Mouse (Mus musculus) stomach, postnatal 0 days (tissue): ENCODE results near the gene Olfr1341. TPM values are rescaled to one million over a fixed set of nuclear protein-coding genes. Genes with fewer than 3 reads are reported as not detected.

Experiments used
- ATAC-seq: fragments of 200-750 bp; cut with Nextera tagmentation; 2 replicates; pipeline ENCODE4 v1.8.0; 2017; ENCODE audit not compliant: low FRiP score, low TSS enrichment
- DNase-seq: peaks from one replicate; pipeline ENCODE4 v3.0.0-alpha.2; 2016; ENCODE audit warnings: low spot score
- H3K27ac ChIP-seq: fragments of 300-500 bp; sonication (generic); replicated peaks from 2 replicates; pipeline ENCODE4 v1.5.1; 2014; ENCODE audit warnings: mild to moderate bottlenecking, control low read depth
- H3K27me3 ChIP-seq: fragments of 300-500 bp; sonication (generic); 2 replicates; pipeline ENCODE4 v1.6.1; 2014; ENCODE audit warnings: low read length; ENCODE audit not compliant: control insufficient read depth, insufficient read depth
- H3K36me3 ChIP-seq: fragments of 300-500 bp; sonication (generic); 2 replicates; pipeline ENCODE4 v1.6.1; 2014; ENCODE audit warnings: low read length, mixed read lengths; ENCODE audit not compliant: control insufficient read depth, insufficient read depth
- H3K4me1 ChIP-seq: fragments of 300-500 bp; sonication (generic); replicated peaks from 2 replicates; pipeline ENCODE4 v1.6.1; 2014; ENCODE audit warnings: antibody characterized with exemption; ENCODE audit not compliant: control insufficient read depth, insufficient read depth
- H3K4me2 ChIP-seq: fragments of 300-500 bp; sonication (generic); replicated peaks from 2 replicates; pipeline ENCODE4 v1.6.1; 2014; ENCODE audit warnings: low read depth, mild to moderate bottlenecking, control low read depth, moderate library complexity
- H3K4me3 ChIP-seq: fragments of 300-500 bp; sonication (generic); 2 replicates; pipeline ENCODE4 v1.5.1; 2014; ENCODE audit warnings: low read depth, low read length, control low read depth
- H3K9ac ChIP-seq: fragments of 300-500 bp; sonication (generic); 2 replicates; pipeline ENCODE4 v1.6.1; 2014; ENCODE audit warnings: mild to moderate bottlenecking, low read length, control low read depth, mixed read lengths
- H3K9me3 ChIP-seq: fragments of 300-500 bp; sonication (generic); 2 replicates; pipeline ENCODE4 v1.6.1; 2016; ENCODE audit warnings: low read length; ENCODE audit not compliant: control insufficient read depth
- CTCF ChIP-seq: IDR thresholded peaks from 2 replicates; pipeline ENCODE4 v1.5.1; 2016; ENCODE audit warnings: antibody characterized with exemption, low read depth, mild to moderate bottlenecking, moderate library complexity
- EP300 ChIP-seq: optimal IDR thresholded peaks from 2 replicates; pipeline ENCODE3; 2016; ENCODE audit warnings: antibody characterized with exemption
- WGBS: fragments of 180-500 bp; shearing (Covaris S2); extraction: QIAGEN DNeasy Blood & Tissue Kit; methylation state at CpG from one replicate; pipeline ENCODE4 v1.1.7; 2014; 5-methylcytosine and 5-hydroxymethylcytosine counted together
- polyA plus RNA-seq: library from polyadenylated mRNA; unstranded; fragments of >200 nt; fragmentation: Nextera tagmentation; extraction: Ambion mirVana; gene quantifications from 2 replicates; pipeline ENCODE4 v1.2.1, GENCODE M21; 2015

Gene Olfr1341
- polyA plus RNA-seq, 1 experiment from 2014 or later, result not detected

GRCm38 (mm10) chr4:118741881-118742280, 38.6 kb downstream of the Olfr1341 start:
- H3K9me3 ChIP-seq, result no peaks in the 10 kb centered on the region
- H3K9ac ChIP-seq, result no peak overlapping the region
- no peak overlapping the region for H3K4me3 ChIP-seq
- TF ChIP-seq EP300 (no peak), CTCF (no peak)
- no peaks in the 10 kb centered on the region for H3K36me3 ChIP-seq
- WGBS, result 12% methylated on average over 16 of the region's 16 CpGs
- H3K27ac ChIP-seq, result no peak overlapping the region
- ATAC-seq (no peak), DNase-seq (no peak)
- H3K27me3 ChIP-seq, result no peaks in the 10 kb centered on the region
- no peak overlapping the region for H3K4me2 ChIP-seq
- H3K4me1 ChIP-seq, result no peaks in the 10 kb centered on the region

- 84% methylated on average over 1 of the region's 1 CpGs for WGBS
- TF ChIP-seq EP300 (no peak), CTCF (no peak)
- Histone ChIP-seq H3K9ac (no peak within 1 kb of the TSS), H3K9me3 (no peaks in the 10 kb centered on the region), H3K36me3 (no peaks in the 10 kb centered on the region), H3K27ac (no peak within 1 kb of the TSS), H3K4me3 (no peak within 1 kb of the TSS), H3K4me1 (no peaks in the 10 kb centered on the region), H3K27me3 (no peaks in the 10 kb centered on the region), H3K4me2 (no peak within 1 kb of the TSS)
- no peak for ATAC-seq
- no peak for DNase-seq
These were observed 55.3 kb downstream of the Olfr1341 start, which contains the start of gene Olfr1338 for GRCm38 (mm10) chr4:118758637-118759036. Gene Olfr1338 (minus strand): TSS chr4:118758737.

Other genes starting within 250 kb of the Olfr1341 start
- gene Mpl, start 246.0 kb upstream of the Olfr1341 start, polyA plus RNA-seq, result 0.05 and 0.06 TPM in 2 replicates
- gene Tie1, start 213.5 kb upstream of the Olfr1341 start, polyA plus RNA-seq, result 9.2 and 9.3 TPM in 2 replicates
- gene 2610528J11Rik, start 176.5 kb upstream of the Olfr1341 start, polyA plus RNA-seq, result 56.8 and 57.6 TPM in 2 replicates
- gene Tmem125, start 159.5 kb upstream of the Olfr1341 start, polyA plus RNA-seq, result 41.3 and 42.7 TPM in 2 replicates
- gene Cfap57, start 82.7 kb upstream of the Olfr1341 start, polyA plus RNA-seq, result 1.2 and 1.3 TPM in 2 replicates
- 90.4 and 94.5 TPM in 2 replicates for gene Ebna1bp2, start 82.7 kb upstream of the Olfr1341 start, polyA plus RNA-seq
- not detected in 2 replicates for gene Olfr62, start 44.6 kb upstream of the Olfr1341 start, polyA plus RNA-seq
- not detected in 2 replicates for gene Olfr1342, start 10.8 kb upstream of the Olfr1341 start, polyA plus RNA-seq
- not detected in 2 replicates for gene Olfr1340, start 16.6 kb downstream of the Olfr1341 start, polyA plus RNA-seq
- not detected in 2 replicates for gene Olfr1339, start 28.7 kb downstream of the Olfr1341 start, polyA plus RNA-seq
- not detected in 2 replicates for gene Olfr1338, start 55.2 kb downstream of the Olfr1341 start, polyA plus RNA-seq
- gene Olfr1337, start 79.1 kb downstream of the Olfr1341 start, polyA plus RNA-seq, result not detected in 2 replicates
- not detected in 2 replicates for gene Olfr1335, start 106.4 kb downstream of the Olfr1341 start, polyA plus RNA-seq
- gene Olfr1333, start 132.8 kb downstream of the Olfr1341 start, polyA plus RNA-seq, result not detected in 2 replicates
- gene Olfr1331, start 161.1 kb downstream of the Olfr1341 start, polyA plus RNA-seq, result not detected in 2 replicates
- 0.02 TPM in 1 of 2 replicates, not detected in the other for gene Olfr1330, start 185.1 kb downstream of the Olfr1341 start, polyA plus RNA-seq
- gene Olfr1329, start 213.9 kb downstream of the Olfr1341 start, polyA plus RNA-seq, result not detected in 2 replicates
- not detected in 2 replicates for gene Olfr1328, start 235.1 kb downstream of the Olfr1341 start, polyA plus RNA-seq